ENCODE assay signal across 8 mouse cellular contexts in genomic region chr2:153168134-153168820, GRCm38 (mm10). TPM values are rescaled to one million over a fixed set of nuclear protein-coding genes. Genes with fewer than 3 reads are reported as not detected.
A peak's percentile ranks its signal among the peaks of the same experiment; 100 is the strongest.
DNase-seq lines count a peak whose midpoint lies in the region; ATAC-seq and TF ChIP-seq lines count a peak whose summit lies in the region.

No protein-coding gene starts in this region.

- no peak for TF ChIP-seq EP300 in lung, postnatal 0 days (IDR thresholded peaks at IDR 0.05)

- peaks cover 13% of the 10 kb centered on the region for H3K4me1 ChIP-seq in embryonic facial prominence, embryonic 14.5 days (ENCODE audit: control insufficient read depth, insufficient read depth, low read length)
- H3K4me1 ChIP-seq in lung, postnatal 0 days (ENCODE audit: insufficient read depth, low read depth, low read length): no peaks in the 10 kb centered on the region; the same call in 1 of the 2 replicates

- H3K9ac ChIP-seq in embryonic facial prominence, embryonic 14.5 days (ENCODE audit: low read depth, low read length): no peak overlapping the region
- no peak overlapping the region for H3K9ac ChIP-seq in lung, postnatal 0 days (replicated peaks; ENCODE audit: low read depth)

- intact Hi-C loops in gastrocnemius, adult 2 months (cut with DNase I): loop anchor here (5.0 kb wide), 1 partner anchor 179 kb away; the partner anchor contains the start of gene Asxl1

- H3K4me2 ChIP-seq in embryonic facial prominence, embryonic 14.5 days (ENCODE audit: low read depth, low read length): no peak overlapping the region
- no peak overlapping the region for H3K4me2 ChIP-seq in lung, postnatal 0 days (replicated peaks; ENCODE audit: low read depth, low read length)

- 13% methylated on average over 2 of the region's 2 CpGs for WGBS in embryonic facial prominence, embryonic 14.5 days
- WGBS in lung, postnatal 0 days: 31% methylated on average over 2 of the region's 2 CpGs

- no peaks in the 10 kb centered on the region for H3K9me3 ChIP-seq in embryonic facial prominence, embryonic 14.5 days (ENCODE audit: control insufficient read depth, low read length)
- H3K9me3 ChIP-seq in lung, postnatal 0 days (ENCODE audit: low read length): no peaks in the 10 kb centered on the region

- H3K27ac ChIP-seq in gastrocnemius, adult 2 months: peak overlapping the region; percentile 51
- H3K27ac ChIP-seq in embryonic facial prominence, embryonic 14.5 days (replicated peaks; ENCODE audit: low read depth, low read length): no peak overlapping the region
- H3K27ac ChIP-seq in lung, postnatal 0 days (ENCODE audit: low read length): peak overlapping the region; percentile 52; the same call in 1 of the 2 replicates

- peaks cover 4% of the 10 kb centered on the region; the same call in 1 of the 2 replicates for H3K36me3 ChIP-seq in embryonic facial prominence, embryonic 14.5 days (ENCODE audit: control insufficient read depth, insufficient read depth, low read length)
- no peaks in the 10 kb centered on the region; the same call in 1 of the 2 replicates for H3K36me3 ChIP-seq in lung, postnatal 0 days (ENCODE audit: insufficient read depth, low read length)

- no peak overlapping the region for H3K4me3 ChIP-seq in gastrocnemius, adult 2 months
- H3K4me3 ChIP-seq in embryonic facial prominence, embryonic 14.5 days (ENCODE audit: low read depth, low read length): no peak overlapping the region
- no peak overlapping the region for H3K4me3 ChIP-seq in lung, postnatal 0 days (ENCODE audit: low read depth, low read length)

- no peak for TF ChIP-seq CTCF in gastrocnemius, adult 2 months (IDR thresholded peaks at IDR 0.05)
- TF ChIP-seq CTCF in lung, postnatal 0 days (IDR thresholded peaks at IDR 0.05): no peak

- H3K27me3 ChIP-seq in embryonic facial prominence, embryonic 14.5 days (replicated peaks; ENCODE audit: control insufficient read depth, insufficient read depth, low read length): no peaks in the 10 kb centered on the region
- no peaks in the 10 kb centered on the region for H3K27me3 ChIP-seq in lung, postnatal 0 days (replicated peaks; ENCODE audit: insufficient read depth, low read length)

- peak; percentile 33; the same call in 1 of the 2 replicates for ATAC-seq in embryonic facial prominence, embryonic 14.5 days (ENCODE audit: low read depth)
- 0 out of 2 replicates have a peak, but pooled peaks have one; percentile 40 for ATAC-seq in lung, postnatal 0 days
- no peak for ATAC-seq in erythroid progenitor cell, adult 5-6 weeks (replicated peaks; ENCODE audit: low FRiP score, poor library complexity, severe bottlenecking)

- DNase-seq in gastrocnemius, adult 2 months: no peak
- no peak for DNase-seq in gastrocnemius, postnatal 25 days
- peak; percentile 92 for DNase-seq in ES-CJ7 (ENCODE audit: low read depth, low spot score)
- DNase-seq in embryonic facial prominence, embryonic 14.5 days (ENCODE audit: low spot score): peak; percentile 55
- peak; percentile 51 for DNase-seq in lung, postnatal 0 days (ENCODE audit: low spot score)
- no peak for DNase-seq in adrenal gland, adult 8-10 months
- DNase-seq in right cerebral cortex, postnatal 36 days (ENCODE audit: low spot score in 2 of 2): no peak

RNA-seq across cellular contexts. Expression of gene Tm9sf4, which starts 7.2 kb away (rescaled TPM):
- 10 to 100 TPM; 30.6 to 41.1 TPM for total RNA-seq in gastrocnemius, adult 2 months (2021)
- 10 to 100 TPM; 33.7 to 34.9 TPM for total RNA-seq in gastrocnemius, postnatal 25 days (2021)
- polyA plus RNA-seq in embryonic facial prominence, embryonic 14.5 days (2014; fragmentation: Nextera tagmentation; extraction: Ambion mirVana): 97.9 and 100.0 TPM in 2 replicates
- polyA plus RNA-seq in lung, postnatal 0 days (2015; fragmentation: Nextera tagmentation; extraction: Ambion mirVana): 39.7 and 44.5 TPM in 2 replicates
- 18.0 and 21.4 TPM in 2 replicates for total RNA-seq in erythroid progenitor cell, adult 5-6 weeks (2015; ENCODE audit: low replicate concordance)
- 16.9 and 30.3 TPM in 2 replicates for total RNA-seq in erythroid progenitor cell, adult 5-6 weeks (2017; ENCODE audit: low replicate concordance)
- total RNA-seq in adrenal gland, adult 8-10 months (2022): 100 to 1,000 TPM in 3 of 4 experiments, 10 to 100 TPM in 1; 96.3 to 115 (median 112) TPM

RNA-seq across cellular contexts. Expression of gene Tspyl3, which starts 57.0 kb away (rescaled TPM):
- total RNA-seq in gastrocnemius, adult 2 months (2021): under 1 TPM; 0.38 to 0.59 TPM
- under 1 TPM; 0.78 to 0.82 TPM for total RNA-seq in gastrocnemius, postnatal 25 days (2021)
- 12.0 and 14.7 TPM in 2 replicates for polyA plus RNA-seq in embryonic facial prominence, embryonic 14.5 days (2014; fragmentation: Nextera tagmentation; extraction: Ambion mirVana)
- 4.7 and 5.5 TPM in 2 replicates for polyA plus RNA-seq in lung, postnatal 0 days (2015; fragmentation: Nextera tagmentation; extraction: Ambion mirVana)
- 9.6 TPM in 1 of 2 replicates, not detected in the other for total RNA-seq in erythroid progenitor cell, adult 5-6 weeks (2015; ENCODE audit: low replicate concordance)
- 0.77 TPM in 1 of 2 replicates, not detected in the other for total RNA-seq in erythroid progenitor cell, adult 5-6 weeks (2017; ENCODE audit: low replicate concordance)
- total RNA-seq in adrenal gland, adult 8-10 months (2022): 1 to 10 TPM; 3.5 to 5.0 (median 3.9) TPM

Comparison
In these comparisons a context has a peak if more than half of its experiments do, and no peak if none do; other contexts are left out.
1. DNase-seq: peak in ES-CJ7 (single experiment), embryonic facial prominence, embryonic 14.5 days (single experiment) and lung, postnatal 0 days (single experiment); none in gastrocnemius, adult 2 months (single experiment), gastrocnemius, postnatal 25 days (single experiment), adrenal gland, adult 8-10 months (single experiment) and right cerebral cortex, postnatal 36 days (0 of 2).